Mouse (Mus musculus): ENCODE measurements at regions not wholly inside any gene's neighbourhood (a gene's known extent, or its start where the extent isn't known, plus 50 kb on each side); places are given as distances from the start of the nearest gene placed in this dataset.

DNA sequence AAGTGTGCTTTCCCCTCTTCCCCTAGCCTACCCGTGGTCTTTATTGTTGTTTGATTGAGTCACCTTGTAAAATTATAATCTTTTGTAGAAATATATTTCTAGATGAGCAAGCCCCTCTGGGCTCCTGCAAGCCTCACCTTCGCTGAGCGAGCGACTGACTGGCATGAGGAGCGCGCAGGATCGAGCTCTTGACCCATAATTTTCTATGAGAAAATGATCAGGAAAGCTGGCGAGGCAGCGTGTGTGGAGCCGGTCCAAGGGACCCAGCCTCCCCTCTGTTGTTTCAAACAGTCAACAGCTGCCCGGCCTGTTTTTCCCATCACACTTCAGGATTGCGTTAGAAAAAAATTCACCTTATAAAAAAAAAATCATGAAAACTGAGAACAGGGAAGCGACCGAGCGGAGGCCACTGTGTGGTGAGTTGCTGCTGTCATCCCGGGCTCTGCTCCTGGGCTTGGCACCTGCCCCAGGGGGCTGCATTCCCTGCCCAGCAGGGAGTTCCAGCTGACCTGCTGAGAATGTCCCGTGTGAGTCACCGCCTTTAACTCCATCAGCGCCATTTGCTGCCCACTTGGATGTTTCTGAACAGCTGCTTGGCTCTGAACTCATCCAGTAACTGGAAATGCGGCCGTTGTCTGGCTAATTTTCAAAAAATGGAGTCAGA lies 180.5 kb upstream of the Runx1 start:
- peak; percentile 62 for DNase-seq

DNA sequence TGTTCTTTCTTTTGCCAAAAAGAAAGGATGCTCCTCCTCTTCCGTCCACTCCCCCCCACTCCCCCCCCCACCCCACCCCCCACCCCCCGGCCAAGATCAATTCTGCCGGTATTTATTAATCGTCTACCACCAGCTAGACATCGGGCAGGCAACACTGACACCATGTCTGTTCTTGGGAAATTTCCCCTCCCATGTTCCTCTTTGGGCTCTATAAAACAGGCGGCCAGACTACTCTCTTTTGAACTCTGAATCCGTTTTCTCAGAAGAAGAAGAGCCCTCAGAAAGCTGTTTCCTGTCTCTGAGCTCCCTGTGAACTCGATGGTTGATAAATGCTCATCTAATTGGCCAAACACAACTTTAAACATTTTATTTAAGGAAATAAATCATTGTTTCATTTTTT lies 179.5 kb upstream of the Runx1 start:
- DNase-seq, result no peak

DNA sequence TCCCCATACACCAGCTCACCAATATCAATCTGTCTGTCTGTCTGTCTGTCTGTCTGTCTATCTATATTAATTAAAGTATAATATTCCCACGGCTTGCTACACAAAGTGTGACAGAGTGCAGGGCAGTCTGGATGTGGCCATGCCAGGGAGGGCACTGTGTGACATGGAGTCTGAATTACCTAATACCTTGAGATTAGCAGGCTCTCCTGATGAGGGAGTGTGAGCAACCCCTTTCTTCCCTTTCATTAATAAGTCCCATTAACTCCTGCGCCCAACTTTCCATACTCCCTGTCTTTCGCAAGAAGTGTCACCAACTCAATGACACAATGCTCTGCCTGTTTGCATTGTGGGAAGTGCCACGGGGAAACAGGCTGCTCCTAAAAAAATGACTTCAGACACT lies 177.9 kb upstream of the Runx1 start:
- DNase-seq, result no peak

DNA sequence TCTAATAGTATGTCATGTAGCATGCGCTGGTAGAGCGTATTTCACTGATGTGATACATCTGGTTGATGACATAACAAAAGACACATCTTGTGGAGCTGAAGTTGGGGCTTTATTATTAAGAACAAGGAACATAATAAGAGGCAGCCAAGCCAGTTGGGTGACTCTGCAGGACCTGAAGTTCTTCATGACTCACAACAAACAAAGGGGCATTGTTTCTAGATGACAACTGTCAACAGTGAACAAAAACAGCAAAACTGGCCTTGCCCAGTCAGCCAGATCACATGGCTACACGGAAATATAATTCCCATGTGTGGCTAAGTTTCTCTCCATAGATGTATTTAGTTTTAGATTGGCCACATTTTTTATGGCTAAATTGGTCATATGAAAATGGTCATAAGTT lies 172.7 kb upstream of the Runx1 start:
- DNase-seq, result no peak

DNA sequence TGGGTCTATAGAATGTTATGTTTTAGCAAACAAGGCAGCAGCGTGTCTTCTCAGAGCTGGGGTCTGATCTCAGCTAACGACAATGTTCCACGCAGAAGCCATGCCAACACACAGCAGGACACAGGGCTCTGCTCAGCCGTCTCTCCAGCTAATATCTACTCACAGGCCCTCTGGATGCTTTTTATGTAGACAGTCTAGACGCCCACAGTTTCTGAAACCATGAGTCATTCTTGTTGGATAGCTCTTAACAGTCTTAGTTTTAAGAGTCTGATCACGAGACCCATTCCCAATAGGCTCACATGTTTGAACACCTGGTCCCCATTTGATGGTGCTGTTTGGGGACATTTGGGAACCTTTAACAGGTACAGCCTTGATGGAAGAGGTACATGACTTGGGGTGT lies 171.7 kb upstream of the Runx1 start:
- DNase-seq, result no peak

DNA sequence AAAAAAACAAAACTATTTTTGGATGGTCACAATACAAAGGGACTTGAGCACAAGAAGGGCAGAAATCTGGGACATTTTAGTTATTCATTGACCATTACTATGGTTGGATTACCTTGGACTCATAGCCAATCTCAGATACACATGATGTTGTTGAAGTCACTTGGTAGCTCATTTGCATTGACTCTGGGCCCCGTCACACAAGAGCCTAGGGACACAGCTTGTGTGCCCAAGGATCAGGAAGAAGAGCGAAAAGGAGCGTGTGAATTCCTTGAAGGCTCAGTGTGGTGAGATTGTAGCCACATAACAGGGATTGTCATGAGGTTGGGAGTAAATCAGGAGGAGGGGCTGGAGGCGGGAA lies 170.0 kb upstream of the Runx1 start:
- DNase-seq, result no peak

DNA sequence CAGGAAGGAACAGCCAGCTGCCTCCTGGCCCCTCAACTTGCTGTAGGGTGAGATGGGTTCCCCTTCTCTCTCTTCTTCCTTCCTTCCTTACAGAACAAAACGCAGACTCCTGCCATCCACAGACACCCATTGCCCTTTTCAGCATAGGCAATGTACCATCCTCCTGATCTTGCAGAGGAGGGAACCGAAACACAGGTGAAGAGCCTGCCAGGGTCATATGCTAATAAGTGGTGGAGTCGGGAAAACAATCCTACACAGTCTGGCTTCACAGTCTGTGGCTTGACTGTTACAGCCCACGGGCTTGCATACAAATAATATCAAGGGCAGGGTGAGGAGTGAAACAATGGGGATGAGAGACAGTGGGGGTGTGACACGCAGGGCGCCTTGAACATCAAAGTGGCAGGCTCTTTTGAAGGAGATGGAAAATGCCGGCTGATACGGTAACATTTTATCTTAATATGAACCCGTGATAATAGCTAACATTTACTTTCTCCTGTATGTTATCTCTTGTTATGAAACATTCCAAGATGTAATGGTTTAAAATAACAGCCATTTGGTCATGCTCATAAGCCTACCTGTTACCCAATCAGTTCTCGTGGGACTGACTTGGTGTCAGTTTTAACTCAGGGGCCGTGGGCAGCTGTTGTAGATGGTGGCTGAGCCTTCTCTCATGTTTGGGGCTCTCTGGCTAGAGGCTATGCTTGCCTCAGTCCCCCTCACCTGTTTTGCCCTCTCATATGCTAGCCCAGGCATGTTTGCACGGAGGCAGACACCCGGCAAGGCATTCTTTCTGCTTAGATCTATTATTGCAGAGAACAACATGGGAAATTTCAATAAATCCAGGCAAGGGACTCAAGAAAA lies 169.4 kb upstream of the Runx1 start:
- DNase-seq, result no peak

DNA sequence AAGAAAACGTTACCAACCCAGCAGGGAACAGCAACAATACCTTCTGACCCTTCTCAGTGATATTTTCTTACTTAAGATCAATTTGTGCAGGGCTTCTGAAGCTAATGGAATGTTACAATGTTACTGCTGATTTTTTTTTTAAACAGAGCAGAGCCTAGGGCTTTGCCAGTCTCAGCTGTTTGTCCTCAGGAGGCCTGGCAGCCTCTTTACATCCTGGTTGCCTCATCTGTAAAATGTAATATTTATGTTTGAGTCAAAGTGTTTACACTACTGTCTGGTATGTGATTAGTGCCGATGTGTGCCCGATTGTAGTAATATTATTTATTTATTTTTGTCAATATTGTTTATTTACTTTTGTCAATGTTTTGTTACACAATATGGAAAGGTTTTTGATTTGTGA lies 166.9 kb upstream of the Runx1 start:
- DNase-seq, result no peak

DNA sequence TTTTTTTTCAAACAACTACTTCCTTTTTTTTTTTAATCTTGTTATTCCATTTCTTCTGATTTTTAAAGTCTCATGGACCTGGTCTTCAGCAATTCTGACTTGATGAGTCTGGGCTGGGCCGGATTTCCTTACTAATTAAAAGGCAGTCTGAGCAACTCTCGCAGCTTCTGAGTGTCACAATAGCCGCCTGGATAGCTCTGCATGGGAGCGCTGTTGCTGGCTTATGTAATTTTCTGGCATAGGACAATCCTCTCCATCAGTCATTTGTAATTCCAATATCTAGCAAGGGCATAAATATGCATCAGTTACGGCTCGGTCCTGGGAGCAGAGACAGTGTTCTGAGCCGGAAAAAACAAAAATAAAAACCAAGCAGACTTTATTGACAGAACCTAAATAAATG lies 165.5 kb upstream of the Runx1 start:
- no peak for DNase-seq

DNA sequence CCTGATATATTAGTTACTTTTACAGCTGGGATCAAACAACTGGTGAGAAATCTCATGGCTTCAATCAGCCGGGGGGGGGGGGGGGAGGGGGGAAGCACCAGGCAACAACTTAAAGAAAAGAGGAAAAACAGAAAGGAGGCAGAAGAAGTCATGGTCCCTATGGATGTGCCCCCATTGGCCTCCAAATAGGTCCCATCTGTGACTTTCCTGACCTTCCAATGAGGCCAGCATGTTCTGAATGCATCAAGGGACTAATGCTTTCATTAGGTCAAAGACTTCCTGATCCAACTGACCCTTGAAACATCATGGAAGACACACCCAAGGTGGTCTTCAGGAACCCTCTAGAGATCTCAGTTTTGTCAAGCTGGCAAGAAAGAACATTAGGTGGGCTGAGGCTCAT lies 162.5 kb upstream of the Runx1 start:
- no peak for DNase-seq

DNA sequence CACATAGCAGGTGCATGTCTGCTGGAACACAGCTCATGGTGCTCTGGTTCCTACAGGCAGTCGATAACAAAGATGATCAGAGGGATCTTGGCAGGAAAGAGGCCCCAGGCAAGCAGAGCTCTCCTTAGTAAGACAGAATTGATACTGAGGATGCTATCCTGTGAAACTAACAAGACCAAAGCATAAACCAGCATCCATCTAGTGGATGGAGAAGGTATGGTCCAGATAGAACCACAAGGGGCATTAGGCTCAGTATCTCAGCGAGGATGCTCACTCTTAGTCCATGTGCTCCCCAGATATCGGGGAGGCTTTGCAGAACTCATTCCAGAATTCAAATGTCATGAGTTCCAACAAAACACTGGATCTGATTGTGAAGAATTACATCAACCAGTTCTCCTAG lies 162.1 kb upstream of the Runx1 start:
- no peak for DNase-seq

DNA sequence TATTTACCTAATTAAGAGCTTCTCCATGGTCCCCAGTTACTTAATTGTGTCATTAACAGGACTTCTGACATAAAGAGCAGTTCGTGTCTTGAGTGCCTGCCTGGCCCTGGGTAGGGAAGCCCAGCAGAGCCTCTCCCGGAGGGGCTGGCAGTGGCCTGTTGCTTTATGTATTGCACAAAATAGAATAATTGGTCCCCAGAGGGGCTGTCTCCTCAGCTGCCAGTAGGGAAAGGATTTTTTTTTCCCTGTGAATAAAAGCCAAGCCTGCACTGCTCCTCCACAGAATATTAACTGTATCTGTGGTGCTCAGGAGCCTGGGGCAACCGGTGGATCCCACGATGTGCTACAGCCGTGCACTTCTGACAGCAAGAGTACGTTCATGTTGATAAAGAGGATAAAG lies 159.8 kb upstream of the Runx1 start:
- DNase-seq, result no peak

DNA sequence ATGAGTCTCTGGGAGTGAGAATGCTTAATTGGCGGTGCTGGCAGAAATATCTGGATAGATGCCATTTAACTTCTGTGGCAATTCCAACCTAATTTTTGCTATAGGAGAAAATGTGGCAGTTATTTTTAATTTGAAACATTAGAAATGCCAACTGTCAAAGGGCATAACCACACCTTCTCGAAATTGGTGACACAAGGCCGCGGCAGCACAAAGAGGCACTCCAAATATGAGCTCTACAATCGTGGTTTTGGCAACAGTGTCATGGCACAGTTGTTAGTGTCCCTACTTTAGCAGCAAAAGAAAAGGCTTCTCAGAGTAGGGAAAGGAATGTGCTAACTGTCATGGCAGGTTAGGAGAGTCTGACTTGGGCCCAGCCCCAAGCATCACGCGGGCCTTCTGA lies 157.0 kb upstream of the Runx1 start:
- DNase-seq, result no peak

DNA sequence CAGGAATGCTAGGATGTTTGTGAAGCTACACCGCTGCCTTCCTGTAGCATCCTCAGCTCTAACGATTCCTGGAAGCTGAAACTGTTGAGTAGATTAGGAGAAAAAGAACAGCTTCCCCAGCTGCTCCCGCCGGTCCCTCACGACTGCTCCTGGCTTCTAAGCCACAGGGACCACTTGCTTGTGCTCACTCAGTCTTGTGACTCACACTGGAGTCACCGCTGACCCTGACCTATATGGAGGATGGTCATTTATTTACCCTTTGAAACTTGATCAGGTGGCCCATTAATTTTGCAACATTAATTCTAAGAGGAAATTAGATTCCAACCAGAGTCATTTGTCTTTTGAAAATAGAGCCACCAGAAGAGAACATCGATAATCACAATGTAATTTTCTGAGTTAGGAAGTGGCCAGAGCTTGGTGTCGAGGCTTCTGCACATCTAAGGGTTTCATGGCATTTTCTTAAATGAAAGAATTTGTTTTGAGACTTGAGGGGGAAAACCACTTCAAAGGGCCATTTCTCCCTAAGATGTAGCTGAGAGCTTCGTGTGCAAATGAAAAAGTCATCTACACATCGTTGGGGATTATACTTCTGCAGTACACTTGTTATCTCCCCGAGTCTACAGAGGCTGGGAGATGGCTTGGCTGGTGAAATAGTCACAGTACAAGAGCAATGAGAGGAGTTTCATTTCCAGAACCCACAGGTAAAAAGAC lies 153.8 kb upstream of the Runx1 start:
- DNase-seq, result no peak

DNA sequence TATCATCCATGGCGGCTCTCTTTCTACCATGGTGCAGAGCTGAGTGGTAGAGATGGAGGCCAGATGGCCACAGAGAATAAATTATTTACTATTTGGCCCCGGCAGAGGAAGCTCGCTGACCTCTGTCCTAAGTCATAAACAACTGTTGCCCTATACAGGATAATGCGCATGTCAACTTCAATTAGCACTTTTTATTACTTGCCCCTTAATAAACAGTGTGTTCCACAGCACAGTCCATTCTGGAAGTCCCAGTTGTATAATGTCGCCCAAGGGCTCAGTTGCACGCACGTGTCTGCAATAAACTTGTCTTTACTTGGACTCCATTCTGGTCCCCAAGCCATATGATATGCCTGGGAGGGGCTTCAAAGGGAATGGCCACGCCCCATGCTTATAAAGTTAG lies 150.1 kb upstream of the Runx1 start:
- DNase-seq, result no peak

DNA sequence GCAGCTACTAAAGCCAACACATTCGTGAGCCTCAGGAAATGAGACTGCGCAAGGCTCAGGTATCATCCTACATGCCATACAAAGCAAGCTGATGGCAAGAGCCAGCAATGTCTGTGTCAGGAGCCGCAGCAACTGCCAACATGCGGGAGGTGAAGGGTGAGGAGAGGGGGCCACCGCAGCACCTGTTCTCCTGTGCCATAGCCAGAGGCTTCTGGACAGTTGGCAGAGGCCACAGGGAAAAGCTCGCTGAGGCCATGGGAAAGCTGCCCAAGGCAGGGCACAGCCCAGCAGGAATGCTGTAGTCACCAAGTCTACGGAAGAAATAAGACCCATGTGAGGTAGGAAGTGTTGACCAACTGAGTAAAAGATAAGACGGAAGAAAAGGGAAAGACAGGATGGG lies 149.1 kb upstream of the Runx1 start:
- DNase-seq, result no peak

DNA sequence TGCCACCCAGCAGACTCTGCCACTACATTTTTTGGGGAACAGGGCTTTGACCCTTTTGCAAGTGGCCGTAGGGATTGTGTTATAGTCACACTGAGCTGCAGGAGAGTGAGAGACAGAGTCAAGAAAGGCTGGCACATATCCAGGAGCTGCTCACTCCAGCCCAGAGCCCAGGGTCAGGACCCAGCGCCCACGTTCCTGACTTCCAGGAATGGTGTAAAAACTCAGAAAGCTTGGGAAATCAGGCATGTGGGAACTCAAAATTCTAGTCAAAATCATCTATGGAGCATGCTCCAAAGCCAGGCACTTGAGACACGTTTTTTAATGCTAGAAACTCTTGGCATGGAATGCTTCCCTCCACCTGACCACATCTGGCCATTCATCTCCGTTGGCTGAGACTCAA lies 146.7 kb upstream of the Runx1 start:
- no peak for DNase-seq

DNA sequence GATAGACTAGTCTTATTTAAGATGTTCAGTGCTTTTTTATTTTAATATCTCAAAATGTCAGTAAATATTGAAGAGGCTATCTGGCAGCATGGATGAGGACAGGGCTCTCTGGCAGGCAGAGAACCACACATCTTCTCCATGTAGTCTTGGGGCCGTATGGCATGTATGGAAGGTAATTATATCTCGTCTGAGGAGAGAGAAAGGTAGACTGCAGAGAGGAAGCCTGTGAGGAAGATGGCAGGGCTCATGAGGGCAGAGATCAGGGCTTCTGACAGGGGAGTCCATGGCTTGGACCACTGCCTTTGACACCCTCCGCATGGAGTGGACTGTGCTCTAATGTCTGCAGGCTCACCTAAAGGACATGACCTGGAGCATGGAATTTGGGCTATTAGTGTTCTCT lies 146.0 kb upstream of the Runx1 start:
- DNase-seq, result no peak

DNA sequence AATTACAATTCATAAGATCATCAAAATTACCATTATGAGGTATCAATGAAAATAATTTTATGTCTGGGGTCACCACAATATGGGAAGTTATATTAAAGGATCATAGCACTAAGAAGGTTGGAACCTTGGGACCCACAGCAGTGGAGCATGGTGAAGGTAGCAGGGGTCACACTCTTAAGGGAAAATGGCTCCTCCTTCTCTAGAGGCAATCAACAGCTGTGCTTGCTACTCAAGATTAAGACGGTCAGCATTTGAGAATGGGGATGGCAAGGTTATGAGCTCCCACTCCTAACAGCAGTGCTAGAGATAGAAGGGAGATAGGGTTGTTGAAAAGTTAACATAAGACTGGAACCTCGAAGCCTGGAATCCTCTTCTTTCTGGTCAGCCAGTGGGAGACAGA lies 144.6 kb upstream of the Runx1 start:
- no peak for DNase-seq

DNA sequence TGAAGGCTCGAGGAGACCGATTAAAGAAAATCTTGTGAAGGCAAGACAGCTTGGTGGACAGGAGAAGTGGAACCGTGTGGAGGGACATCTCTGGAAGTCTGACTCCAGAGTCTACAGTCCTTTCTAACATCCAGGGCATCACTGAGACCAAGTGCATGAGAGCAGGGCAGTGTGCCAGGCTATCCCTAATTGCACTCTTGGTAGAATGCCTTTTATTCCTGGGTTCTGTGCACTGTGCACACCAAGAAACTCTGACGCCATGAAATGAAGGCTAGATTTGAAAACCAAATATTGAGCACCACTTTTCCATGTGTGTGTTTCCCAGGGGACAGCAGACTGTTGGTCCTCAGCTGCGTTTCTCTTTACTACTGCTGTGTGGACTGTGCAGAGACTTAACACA lies 143.1 kb upstream of the Runx1 start:
- DNase-seq, result no peak

DNA sequence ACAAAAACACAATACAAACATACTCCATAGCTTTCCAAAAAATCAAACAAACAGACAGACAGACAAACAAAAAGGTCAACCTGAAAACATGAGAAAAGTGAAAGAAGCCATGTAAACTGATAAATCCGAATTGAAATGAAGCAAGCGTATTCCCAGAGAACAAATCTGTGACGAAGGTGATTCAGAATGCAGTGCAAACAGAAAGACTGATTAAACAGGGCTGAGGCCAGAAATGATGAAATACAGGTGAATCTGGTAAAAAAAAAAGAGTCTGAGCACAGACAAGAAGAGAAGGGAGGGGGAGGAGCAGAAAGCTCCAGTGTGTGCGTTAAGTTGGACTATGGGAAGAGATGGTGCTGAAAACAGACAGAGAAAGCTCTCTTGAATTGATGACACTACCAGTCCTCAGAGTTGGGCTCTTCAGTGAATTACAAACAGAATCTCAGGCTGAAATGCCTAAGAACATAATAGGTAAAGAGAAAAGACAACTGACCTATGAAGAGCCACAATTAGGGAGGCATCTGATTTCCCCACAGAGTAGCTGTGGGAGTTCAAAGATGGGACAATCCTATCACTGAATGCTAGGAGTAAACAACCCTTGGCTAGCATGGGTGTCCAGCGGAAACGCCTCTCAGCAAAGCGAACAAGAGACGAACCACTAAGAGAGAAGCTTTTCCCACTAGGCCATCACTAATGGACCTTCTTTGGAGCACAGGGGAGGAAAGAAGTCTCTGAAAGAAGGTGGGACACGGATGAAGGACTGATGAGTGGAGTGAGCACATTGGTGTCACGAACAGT lies 140.3 kb upstream of the Runx1 start:
- no peak for DNase-seq

DNA sequence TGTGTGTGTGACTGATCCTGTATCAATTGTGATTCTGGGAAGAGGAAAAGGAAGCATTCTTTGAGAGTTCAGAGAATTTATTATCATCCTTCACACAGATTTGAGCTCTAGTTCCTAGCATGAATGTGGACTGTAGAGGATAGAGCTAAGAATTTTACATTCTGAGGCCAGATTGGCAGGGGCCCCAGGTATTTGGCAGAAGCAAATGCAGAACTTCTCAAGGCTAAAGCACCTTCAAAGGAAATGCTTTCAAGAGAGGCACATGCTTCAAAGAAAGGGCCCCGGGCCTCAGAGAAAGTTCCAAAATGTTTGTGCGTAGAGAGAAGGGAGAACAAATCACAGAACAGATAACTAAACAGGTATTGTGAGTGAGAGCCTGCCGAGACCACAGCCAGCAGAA lies 139.7 kb upstream of the Runx1 start:
- DNase-seq, result no peak

DNA sequence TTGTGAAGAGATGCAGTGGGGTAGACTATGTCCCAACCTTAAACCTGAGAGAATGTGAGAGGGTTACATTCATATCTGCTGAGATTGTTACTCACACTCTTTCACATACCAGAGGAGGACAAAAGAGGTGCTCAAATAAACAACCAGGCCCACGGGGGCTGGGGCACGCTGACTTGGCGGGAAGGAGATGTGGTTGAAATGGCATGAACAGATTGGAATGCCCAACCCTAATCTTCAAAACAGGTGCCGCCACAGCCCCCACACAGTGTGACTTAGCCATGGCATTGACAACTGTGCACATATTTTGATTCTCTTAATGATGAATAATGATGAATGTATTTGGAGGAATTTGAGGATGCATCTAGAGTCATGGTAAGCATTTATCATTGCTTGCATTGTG lies 137.6 kb upstream of the Runx1 start:
- DNase-seq, result no peak

All from heart, postnatal 4 days (tissue).